Mouse (Mus musculus): ENCODE data around the gene Abhd16a. TPM values are rescaled to one million over a fixed set of nuclear protein-coding genes. Genes with fewer than 3 reads are reported as not detected.

The Abhd16a gene
- polyA plus RNA-seq, 1 experiment from 2014 or later: 45.2 TPM

DNA sequence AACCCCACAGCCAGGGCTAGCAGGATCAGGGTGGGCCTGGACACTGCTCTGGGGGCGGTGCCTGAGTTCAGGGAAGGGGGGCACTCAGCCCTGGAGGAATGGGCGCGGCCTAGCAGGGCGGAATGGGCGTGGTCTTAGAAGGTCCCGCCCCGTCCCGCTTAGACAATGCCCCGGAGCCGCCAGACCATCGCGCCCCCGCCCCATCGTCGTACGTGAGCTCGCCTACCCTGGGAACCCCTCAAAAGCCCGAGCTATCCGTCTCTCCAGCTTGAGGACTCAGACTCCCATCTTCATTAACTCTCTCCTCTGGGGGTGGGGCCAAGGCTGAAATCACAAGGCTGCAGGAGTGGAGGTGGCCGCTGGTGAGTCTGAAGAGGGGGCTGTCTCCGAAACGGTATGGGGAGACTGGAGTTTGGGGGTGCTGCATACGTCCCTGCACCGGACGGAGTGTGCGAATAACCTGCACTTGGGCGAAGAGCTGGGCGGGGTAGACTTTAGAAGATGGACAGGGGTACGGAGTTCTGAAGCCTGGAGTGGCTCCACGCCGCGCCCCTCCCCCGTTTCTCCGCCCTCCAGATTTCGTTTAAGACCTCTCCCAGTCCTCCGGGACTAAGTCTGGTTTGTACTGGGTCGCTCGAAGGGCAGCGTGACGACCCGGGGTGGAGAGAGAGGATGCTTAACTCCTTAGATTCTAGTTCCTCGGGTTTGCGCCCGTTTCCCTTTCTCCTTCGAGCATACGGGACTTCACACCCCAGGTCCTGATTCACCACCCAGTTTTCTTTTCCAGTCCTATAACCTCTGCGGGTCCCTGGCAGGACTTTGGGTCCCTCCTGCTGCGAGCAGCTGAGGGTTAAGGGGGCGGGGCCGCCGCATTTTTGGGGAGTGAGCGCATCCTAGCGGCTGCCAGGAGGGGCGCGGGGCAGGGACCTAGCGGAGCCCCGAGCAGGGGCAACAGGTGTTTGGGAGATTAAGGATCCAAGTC lies 29.9 kb upstream of the Abhd16a start, which contains the start of gene Ddah2:
Gene Ddah2 (plus strand): TSS at position 125 of the 982 bp plus-strand sequence.
- under 1% methylated on average over 57 of the region's 57 CpGs for WGBS
- peak within 1 kb of the TSS; percentile 84 for H3K4me3 ChIP-seq (ENCODE audit: low read depth, low read length)
- H3K36me3 ChIP-seq (ENCODE audit: control insufficient read depth, insufficient read depth, low read length): peaks cover 18% of the 10 kb centered on the region
- peak within 1 kb of the TSS; percentile 77 for H3K4me2 ChIP-seq
- H3K27me3 ChIP-seq (ENCODE audit: control insufficient read depth, insufficient read depth, low read length): no peaks in the 10 kb centered on the region
- peaks cover 16% of the 10 kb centered on the region for H3K4me1 ChIP-seq (ENCODE audit: control insufficient read depth, insufficient read depth, low read length)
- H3K9me3 ChIP-seq (ENCODE audit: control insufficient read depth, low read length): no peaks in the 10 kb centered on the region
- H3K27ac ChIP-seq (ENCODE audit: low read depth, low read length): peak within 1 kb of the TSS; percentile 95
- peak; percentile 99 for DNase-seq (ENCODE audit: low spot score, missing footprints)
- H3K9ac ChIP-seq (ENCODE audit: low read length): peak within 1 kb of the TSS; percentile 98
- ATAC-seq (ENCODE audit: low FRiP score): peak; percentile 96

DNA sequence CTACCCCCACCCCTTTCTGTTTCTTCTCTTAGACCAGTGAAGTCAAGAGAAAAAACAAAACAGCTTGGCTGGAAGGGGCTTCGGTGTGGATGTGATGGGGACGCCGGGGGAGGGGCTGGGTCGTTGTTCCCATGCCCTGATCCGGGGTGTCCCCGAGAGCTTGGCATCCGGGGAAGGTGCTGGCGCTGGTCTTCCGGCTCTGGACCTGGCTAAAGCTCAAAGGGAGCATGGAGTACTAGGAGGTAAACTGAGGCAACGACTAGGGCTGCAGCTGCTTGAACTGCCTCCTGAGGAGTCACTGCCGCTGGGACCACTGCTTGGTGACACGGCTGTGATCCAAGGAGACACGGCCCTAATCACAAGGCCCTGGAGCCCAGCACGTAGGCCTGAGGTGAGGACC lies 29.0 kb upstream of the Abhd16a start:
- ATAC-seq (ENCODE audit: low FRiP score) (peak; percentile 10; the same call in 1 of the 2 replicates), DNase-seq (ENCODE audit: low spot score, missing footprints) (no peak)
- no peaks in the 10 kb centered on the region for H3K9me3 ChIP-seq (ENCODE audit: control insufficient read depth, low read length)
- H3K27ac ChIP-seq (ENCODE audit: low read depth, low read length): no peak overlapping the region
- H3K36me3 ChIP-seq (ENCODE audit: control insufficient read depth, insufficient read depth, low read length): peaks cover 16% of the 10 kb centered on the region
- H3K4me2 ChIP-seq: peak overlapping the region; percentile 77
- peaks cover 22% of the 10 kb centered on the region for H3K4me1 ChIP-seq (ENCODE audit: control insufficient read depth, insufficient read depth, low read length)
- peak overlapping the region; percentile 84 for H3K4me3 ChIP-seq (ENCODE audit: low read depth, low read length)
- H3K9ac ChIP-seq (ENCODE audit: low read length): peak overlapping the region; percentile 98
- WGBS: 22% methylated on average over 14 of the region's 14 CpGs
- H3K27me3 ChIP-seq (ENCODE audit: control insufficient read depth, insufficient read depth, low read length): no peaks in the 10 kb centered on the region

DNA sequence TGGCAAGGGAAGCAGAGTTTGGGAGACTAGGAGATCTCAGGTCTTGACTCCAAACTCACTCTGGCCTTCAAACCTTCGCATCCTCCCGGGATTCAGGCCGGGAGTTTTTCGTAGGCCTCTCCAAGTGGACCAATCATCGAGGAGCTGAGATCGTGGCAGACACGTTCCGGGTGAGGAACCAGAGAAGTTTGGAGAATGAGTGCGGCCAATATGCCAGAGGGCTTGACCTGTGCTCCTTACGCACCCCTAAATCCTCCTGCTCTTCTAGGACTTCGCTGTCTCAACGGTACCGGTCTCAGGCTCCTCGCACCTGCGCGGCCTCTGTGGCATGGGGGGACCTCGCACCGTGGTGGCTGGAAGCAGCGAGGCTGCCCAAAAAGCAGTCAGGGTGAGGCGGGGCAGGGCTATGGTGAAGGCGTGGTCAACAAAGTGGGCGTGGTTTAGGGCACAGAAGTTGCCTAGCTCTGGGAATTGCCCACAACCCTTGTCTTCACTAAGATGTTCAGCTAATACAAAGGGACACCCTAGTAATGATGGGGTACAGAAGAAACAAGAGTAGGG lies 28.2 kb upstream of the Abhd16a start:
- Histone ChIP-seq H3K4me2 (peak overlapping the region; percentile 77), H3K4me3 (ENCODE audit: low read depth, low read length) (peak overlapping the region; percentile 84), H3K27me3 (ENCODE audit: control insufficient read depth, insufficient read depth, low read length) (peaks cover 4% of the 10 kb centered on the region; the same call in 1 of the 2 replicates), H3K27ac (ENCODE audit: low read depth, low read length) (no peak overlapping the region), H3K4me1 (ENCODE audit: control insufficient read depth, insufficient read depth, low read length) (peaks cover 29% of the 10 kb centered on the region), H3K9ac (ENCODE audit: low read length) (peak overlapping the region; percentile 98; the same call in 1 of the 2 replicates), H3K9me3 (ENCODE audit: control insufficient read depth, low read length) (no peaks in the 10 kb centered on the region), H3K36me3 (ENCODE audit: control insufficient read depth, insufficient read depth, low read length) (peaks cover 13% of the 10 kb centered on the region)
- ATAC-seq (ENCODE audit: low FRiP score): no peak
- no peak for DNase-seq (ENCODE audit: low spot score, missing footprints)
- 60% methylated on average over 22 of the region's 22 CpGs for WGBS

DNA sequence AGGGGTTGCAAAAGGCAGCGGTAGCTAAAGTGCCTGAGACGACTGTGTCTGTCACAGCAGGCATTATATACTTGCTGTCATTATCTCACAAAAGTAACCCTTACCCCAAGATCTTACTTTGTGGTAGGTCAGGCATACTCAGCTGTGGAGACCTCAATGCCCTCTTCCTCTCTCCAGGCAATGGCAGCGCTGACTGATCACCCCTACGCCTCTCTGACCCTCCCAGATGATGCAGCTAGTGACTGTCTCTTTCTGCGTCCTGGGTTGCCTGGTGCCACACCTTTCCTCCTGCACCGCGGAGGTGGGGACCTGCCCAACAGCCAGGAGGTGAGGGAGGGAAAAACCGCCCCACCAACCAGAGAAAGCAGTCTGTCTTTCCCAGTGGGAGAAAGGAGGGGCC lies 27.8 kb upstream of the Abhd16a start:
- 0 out of 2 replicates have a peak overlapping the region, but pooled peaks have one; percentile 13 for H3K9ac ChIP-seq (ENCODE audit: low read length)
- WGBS: 85% methylated on average over 8 of the region's 8 CpGs
- no peak for DNase-seq (ENCODE audit: low spot score, missing footprints)
- H3K4me3 ChIP-seq (ENCODE audit: low read depth, low read length): no peak overlapping the region
- peaks cover 5% of the 10 kb centered on the region; the same call in 1 of the 2 replicates for H3K27me3 ChIP-seq (ENCODE audit: control insufficient read depth, insufficient read depth, low read length)
- H3K36me3 ChIP-seq (ENCODE audit: control insufficient read depth, insufficient read depth, low read length): peaks cover 11% of the 10 kb centered on the region; the same call in 1 of the 2 replicates
- no peak for ATAC-seq (ENCODE audit: low FRiP score)
- H3K27ac ChIP-seq (ENCODE audit: low read depth, low read length): no peak overlapping the region
- H3K9me3 ChIP-seq (ENCODE audit: control insufficient read depth, low read length): no peaks in the 10 kb centered on the region
- no peak overlapping the region for H3K4me2 ChIP-seq
- H3K4me1 ChIP-seq (ENCODE audit: control insufficient read depth, insufficient read depth, low read length): peaks cover 30% of the 10 kb centered on the region

DNA sequence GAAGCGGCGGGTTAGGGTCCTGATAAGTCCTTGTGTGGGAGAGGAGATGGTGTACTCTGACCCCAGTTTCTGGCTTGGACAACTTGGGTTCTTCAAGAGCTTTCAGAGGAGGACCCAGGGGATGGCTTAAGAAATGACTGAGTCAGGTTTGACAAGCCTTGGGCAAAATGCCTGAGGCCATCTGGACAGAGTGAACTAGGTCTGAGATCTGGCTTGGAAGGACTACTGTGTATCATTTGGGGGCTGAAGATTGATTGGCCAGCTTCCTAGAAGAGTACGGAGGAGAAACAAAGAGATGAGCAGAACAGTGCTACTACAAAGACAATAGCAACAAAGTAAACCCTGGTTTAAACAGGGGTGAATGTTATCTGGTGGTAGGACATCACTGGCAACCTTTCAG lies 25.6 kb upstream of the Abhd16a start:
- no peak for DNase-seq (ENCODE audit: low spot score, missing footprints)
- no peak overlapping the region for H3K4me3 ChIP-seq (ENCODE audit: low read depth, low read length)
- H3K27ac ChIP-seq (ENCODE audit: low read depth, low read length): no peak overlapping the region
- peaks cover 8% of the 10 kb centered on the region; the same call in 1 of the 2 replicates for H3K36me3 ChIP-seq (ENCODE audit: control insufficient read depth, insufficient read depth, low read length)
- no peak for ATAC-seq (ENCODE audit: low FRiP score)
- 93% methylated on average over 3 of the region's 3 CpGs for WGBS
- H3K4me1 ChIP-seq (ENCODE audit: control insufficient read depth, insufficient read depth, low read length): peaks cover 27% of the 10 kb centered on the region
- H3K9ac ChIP-seq (ENCODE audit: low read length): no peak overlapping the region
- H3K4me2 ChIP-seq: no peak overlapping the region
- peaks cover 11% of the 10 kb centered on the region for H3K27me3 ChIP-seq (ENCODE audit: control insufficient read depth, insufficient read depth, low read length)
- no peaks in the 10 kb centered on the region for H3K9me3 ChIP-seq (ENCODE audit: control insufficient read depth, low read length)

DNA sequence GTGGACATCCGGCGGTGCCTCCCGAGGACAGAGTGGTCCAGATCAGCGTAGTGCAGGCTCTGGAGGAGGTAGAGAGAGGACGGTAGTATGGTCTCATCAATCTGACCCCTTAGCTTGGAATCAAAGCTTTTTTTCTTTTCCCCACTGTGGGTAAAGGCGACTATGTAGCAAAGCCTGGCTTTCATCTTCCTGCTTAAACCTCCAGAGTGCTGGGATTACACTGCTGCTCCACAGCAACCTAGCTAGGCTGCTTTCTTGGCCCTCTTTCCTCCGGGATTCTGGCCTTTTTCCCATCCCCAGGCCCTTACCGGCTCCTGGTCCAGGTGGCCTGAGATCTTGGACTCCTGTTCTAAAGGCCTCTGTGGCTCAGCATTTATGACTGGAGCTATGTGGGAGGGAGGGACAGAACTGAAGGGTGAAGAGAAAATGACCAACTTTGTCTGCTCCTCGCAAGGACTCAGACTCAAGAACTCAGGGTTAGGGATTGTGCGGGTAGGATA lies 24.6 kb upstream of the Abhd16a start:
- Histone ChIP-seq H3K4me1 (ENCODE audit: control insufficient read depth, insufficient read depth, low read length) (peaks cover 25% of the 10 kb centered on the region), H3K4me2 (no peak overlapping the region; the same call in 1 of the 2 replicates), H3K27ac (ENCODE audit: low read depth, low read length) (no peak overlapping the region), H3K27me3 (ENCODE audit: control insufficient read depth, insufficient read depth, low read length) (peaks cover 11% of the 10 kb centered on the region), H3K9ac (ENCODE audit: low read length) (no peak overlapping the region), H3K4me3 (ENCODE audit: low read depth, low read length) (no peak overlapping the region), H3K9me3 (ENCODE audit: control insufficient read depth, low read length) (no peaks in the 10 kb centered on the region), H3K36me3 (ENCODE audit: control insufficient read depth, insufficient read depth, low read length) (peaks cover 8% of the 10 kb centered on the region; the same call in 1 of the 2 replicates)
- WGBS: 31% methylated on average over 10 of the region's 10 CpGs
- peak; percentile 90 for DNase-seq (ENCODE audit: low spot score, missing footprints)
- ATAC-seq (ENCODE audit: low FRiP score): no peak

DNA sequence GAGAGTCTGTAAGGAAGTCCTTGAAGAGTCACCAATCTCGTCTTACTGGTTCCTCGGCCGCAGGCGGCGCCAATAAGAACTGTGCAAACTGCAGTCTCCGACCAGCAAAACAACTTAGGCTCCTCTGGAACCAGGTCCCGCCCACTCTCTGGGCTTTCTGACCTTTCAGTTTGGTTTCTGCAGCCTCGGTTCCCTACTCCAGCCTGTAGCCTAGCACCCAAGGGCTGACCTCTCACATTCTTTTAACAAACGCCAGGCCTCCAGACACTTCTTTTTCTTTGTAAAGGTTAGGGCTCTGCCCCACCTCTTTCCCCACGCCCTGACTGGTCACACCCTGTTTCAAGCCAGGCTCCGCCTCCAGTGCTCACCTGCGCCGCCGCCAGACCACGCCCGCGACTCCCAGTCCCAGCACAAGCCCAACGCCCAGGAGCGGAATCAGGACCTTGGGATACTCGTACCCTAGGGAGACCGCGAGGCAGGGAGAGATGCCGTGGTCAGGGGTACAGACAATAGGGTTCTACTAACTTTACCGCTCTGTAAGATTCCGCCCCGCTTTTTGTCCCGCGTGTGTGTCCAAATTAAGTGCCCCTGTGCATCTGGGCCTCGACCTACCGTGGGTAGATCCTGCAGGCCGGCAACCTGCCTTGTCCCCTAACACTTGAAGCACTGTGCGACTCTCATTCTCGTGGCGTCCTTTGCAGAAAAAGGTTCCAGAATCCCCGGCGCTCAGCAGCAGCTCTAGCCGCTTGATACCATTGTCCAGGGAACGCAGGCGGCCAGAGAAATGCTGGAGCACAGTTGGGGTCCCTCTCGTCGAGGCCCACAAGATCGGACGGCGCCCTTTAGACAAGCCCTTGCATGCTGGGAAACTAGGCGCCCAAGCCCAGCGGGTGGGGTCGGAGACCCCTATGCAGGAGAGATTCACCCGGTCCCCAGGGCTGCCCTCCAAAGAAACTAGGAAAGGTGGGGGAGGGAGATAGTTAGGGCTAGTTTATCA lies 23.8 kb upstream of the Abhd16a start, which contains the start of gene Ly6g6c:
Gene Ly6g6c (plus strand): TSS at position 438 of the 997 bp plus-strand sequence.
- peaks cover 20% of the 10 kb centered on the region for H3K4me1 ChIP-seq (ENCODE audit: control insufficient read depth, insufficient read depth, low read length)
- H3K9me3 ChIP-seq (ENCODE audit: control insufficient read depth, low read length): no peaks in the 10 kb centered on the region
- H3K27ac ChIP-seq (ENCODE audit: low read depth, low read length): no peak within 1 kb of the TSS
- WGBS: 1% methylated on average over 48 of the region's 48 CpGs
- peak within 1 kb of the TSS; percentile 7 for H3K4me3 ChIP-seq (ENCODE audit: low read depth, low read length)
- H3K4me2 ChIP-seq: peak within 1 kb of the TSS; percentile 40
- ATAC-seq (ENCODE audit: low FRiP score) (peak; percentile 22; the same call in 1 of the 2 replicates), DNase-seq (ENCODE audit: low spot score, missing footprints) (peak; percentile 95)
- H3K9ac ChIP-seq (ENCODE audit: low read length): peak within 1 kb of the TSS; percentile 56
- H3K36me3 ChIP-seq (ENCODE audit: control insufficient read depth, insufficient read depth, low read length): peaks cover 8% of the 10 kb centered on the region; the same call in 1 of the 2 replicates
- H3K27me3 ChIP-seq (ENCODE audit: control insufficient read depth, insufficient read depth, low read length): peaks cover 11% of the 10 kb centered on the region

DNA sequence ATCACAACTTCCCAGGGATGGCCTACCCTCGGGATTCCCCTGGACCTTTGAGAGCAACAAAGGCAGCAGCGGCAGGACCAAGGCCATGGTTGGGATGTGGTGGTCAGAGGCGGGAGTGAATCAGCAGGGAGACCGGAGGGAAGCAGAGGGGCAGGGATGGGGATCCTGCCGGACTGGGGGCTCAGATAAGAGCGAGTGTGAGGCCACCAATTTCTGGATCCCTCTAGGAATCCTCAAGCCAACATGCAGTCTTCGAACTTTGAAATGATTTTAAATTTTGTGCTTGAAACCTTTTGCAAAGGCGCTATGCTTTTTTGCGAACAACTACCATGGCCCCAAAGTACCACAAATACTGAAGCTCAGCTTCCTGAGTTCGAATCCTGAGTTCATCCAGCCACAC lies 23.0 kb upstream of the Abhd16a start, which contains the start of gene Mpig6b:
Gene Mpig6b (minus strand): TSS at position 101 of the 400 bp plus-strand sequence.
- no peak for ATAC-seq (ENCODE audit: low FRiP score)
- no peak for DNase-seq (ENCODE audit: low spot score, missing footprints)
- Histone ChIP-seq H3K9ac (ENCODE audit: low read length) (peak within 1 kb of the TSS; percentile 56), H3K27ac (ENCODE audit: low read depth, low read length) (no peak within 1 kb of the TSS), H3K36me3 (ENCODE audit: control insufficient read depth, insufficient read depth, low read length) (peaks cover 7% of the 10 kb centered on the region; the same call in 1 of the 2 replicates), H3K4me2 (peak within 1 kb of the TSS; percentile 40), H3K9me3 (ENCODE audit: control insufficient read depth, low read length) (no peaks in the 10 kb centered on the region), H3K27me3 (ENCODE audit: control insufficient read depth, insufficient read depth, low read length) (peaks cover 11% of the 10 kb centered on the region), H3K4me3 (ENCODE audit: low read depth, low read length) (peak within 1 kb of the TSS; percentile 7), H3K4me1 (ENCODE audit: control insufficient read depth, insufficient read depth, low read length) (peaks cover 15% of the 10 kb centered on the region)
- WGBS: 41% methylated on average over 10 of the region's 10 CpGs
